Mouse (Mus musculus) intestine, postnatal 0 days (tissue): ENCODE results near the gene Stx16. TPM values are rescaled to one million over a fixed set of nuclear protein-coding genes. Genes with fewer than 3 reads are reported as not detected.

Experiments
- ATAC-seq: fragments of 200-750 bp; cut with Nextera tagmentation; 2 replicates; pipeline ENCODE4 v1.8.0; 2017; ENCODE audit warnings: mild to moderate bottlenecking, moderate TSS enrichment, moderate library complexity
- H3K27ac ChIP-seq: fragments of 300-500 bp; sonication (generic); 2 replicates; pipeline ENCODE4 v1.5.1; 2014; ENCODE audit warnings: mild to moderate bottlenecking, low read depth, low read length, moderate library complexity
- H3K27me3 ChIP-seq: fragments of 300-500 bp; sonication (generic); replicated peaks from 2 replicates; pipeline ENCODE4 v1.6.1; 2014; ENCODE audit warnings: low read length, mixed read lengths; ENCODE audit not compliant: control insufficient read depth, insufficient read depth
- H3K36me3 ChIP-seq: fragments of 300-500 bp; sonication (generic); 2 replicates; pipeline ENCODE4 v1.6.1; 2014; ENCODE audit warnings: mild to moderate bottlenecking, moderate library complexity; ENCODE audit not compliant: control insufficient read depth, insufficient read depth
- H3K4me1 ChIP-seq: fragments of 300-500 bp; sonication (generic); replicated peaks from 2 replicates; pipeline ENCODE4 v1.6.1; 2014; ENCODE audit warnings: antibody characterized with exemption, low read length, mixed read lengths; ENCODE audit not compliant: control insufficient read depth, insufficient read depth
- H3K4me2 ChIP-seq: fragments of 300-500 bp; sonication (generic); replicated peaks from 2 replicates; pipeline ENCODE4 v1.6.1; 2014; ENCODE audit warnings: low read depth, mild to moderate bottlenecking, moderate library complexity
- H3K4me3 ChIP-seq: fragments of 300-500 bp; sonication (generic); 2 replicates; pipeline ENCODE4 v1.5.1; 2014; ENCODE audit warnings: low read depth, low read length
- H3K9ac ChIP-seq: fragments of 300-500 bp; sonication (generic); 2 replicates; pipeline ENCODE4 v1.6.1; 2014; ENCODE audit warnings: mild to moderate bottlenecking, low read depth, low read length
- H3K9me3 ChIP-seq: fragments of 300-500 bp; sonication (generic); 2 replicates; pipeline ENCODE4 v1.6.1; 2016; ENCODE audit warnings: mixed run types; ENCODE audit not compliant: control insufficient read depth
- CTCF ChIP-seq: sonication (generic); IDR thresholded peaks from 2 replicates; pipeline ENCODE4 v1.5.1; 2016; ENCODE audit warnings: low read depth, mild to moderate bottlenecking, control low read depth, antibody characterized with exemption, moderate library complexity
- WGBS: fragments of 180-500 bp; shearing (Covaris S2); extraction: QIAGEN DNeasy Blood & Tissue Kit; methylation state at CpG from one replicate; pipeline ENCODE4 v1.1.7; 2014; 5-methylcytosine and 5-hydroxymethylcytosine counted together
- polyA plus RNA-seq: library from polyadenylated mRNA; unstranded; fragments of >200 nt; fragmentation: Nextera tagmentation; extraction: Ambion mirVana; gene quantifications from 2 replicates; pipeline ENCODE4 v1.2.1, GENCODE M21; 2015

Stx16 gene
- polyA plus RNA-seq, 1 experiment from 2014 or later: 4.2 TPM

DNA sequence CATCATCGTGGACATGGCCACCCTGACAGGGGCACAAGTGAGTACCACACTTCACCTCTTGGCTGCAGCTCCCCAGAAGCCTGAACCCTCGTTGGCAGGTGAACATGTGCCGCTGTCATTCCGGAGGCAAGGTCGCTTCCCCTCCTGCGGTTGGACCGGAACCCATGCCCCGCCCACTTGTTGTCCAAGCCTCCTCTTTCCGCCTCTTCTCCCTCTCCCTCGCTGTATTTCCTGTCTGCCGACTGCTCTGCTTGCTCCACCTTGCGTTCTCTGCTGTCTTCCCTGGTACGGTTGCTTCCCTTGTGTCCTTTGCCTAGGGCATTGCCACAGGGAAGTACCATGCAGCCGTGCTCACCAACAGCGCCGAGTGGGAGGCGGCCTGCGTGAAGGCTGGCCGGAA is 44.5 kb downstream of the Stx16 start:
- no peaks in the 10 kb centered on the region for H3K27me3 ChIP-seq
- TF ChIP-seq CTCF: no peak
- H3K4me3 ChIP-seq: no peak overlapping the region
- no peak overlapping the region for H3K4me2 ChIP-seq
- no peaks in the 10 kb centered on the region for H3K4me1 ChIP-seq
- H3K36me3 ChIP-seq: peaks cover 69% of the 10 kb centered on the region
- WGBS: 89% methylated on average over 19 of the region's 19 CpGs
- H3K27ac ChIP-seq: no peak overlapping the region
- H3K9me3 ChIP-seq: no peaks in the 10 kb centered on the region
- H3K9ac ChIP-seq: no peak overlapping the region
- ATAC-seq: no peak

DNA sequence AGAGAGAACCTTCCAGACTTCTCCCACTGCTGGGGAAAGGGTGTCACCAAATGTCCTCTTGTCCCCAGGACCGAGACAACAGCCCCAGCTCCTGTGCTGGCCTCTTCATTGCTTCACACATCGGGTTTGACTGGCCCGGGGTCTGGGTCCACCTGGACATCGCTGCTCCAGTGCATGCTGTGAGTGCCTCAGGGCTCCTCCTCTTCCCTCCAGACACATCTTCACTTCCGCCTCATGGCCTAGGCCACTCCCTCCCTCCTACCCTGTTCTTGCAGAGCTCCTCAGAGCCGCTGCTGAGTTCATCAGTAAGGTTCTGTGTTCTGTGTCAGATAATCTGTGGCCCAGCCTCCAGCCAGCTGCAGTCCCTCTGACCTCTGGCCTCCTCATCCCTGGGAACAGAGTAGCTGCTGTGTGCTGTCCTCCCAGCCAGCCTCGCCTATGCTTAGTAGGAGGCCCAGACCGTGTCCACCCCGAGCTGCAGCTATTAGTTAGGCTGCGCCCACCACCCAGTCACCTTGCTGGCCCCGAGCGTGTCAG is 45.4 kb downstream of the Stx16 start:
- H3K27ac ChIP-seq: no peak overlapping the region
- H3K4me2 ChIP-seq: no peak overlapping the region
- WGBS: 83% methylated on average over 12 of the region's 12 CpGs
- no peak overlapping the region for H3K4me3 ChIP-seq
- H3K9ac ChIP-seq: no peak overlapping the region
- TF ChIP-seq CTCF: no peak
- ATAC-seq: no peak
- no peaks in the 10 kb centered on the region for H3K4me1 ChIP-seq
- H3K27me3 ChIP-seq: no peaks in the 10 kb centered on the region
- no peaks in the 10 kb centered on the region for H3K9me3 ChIP-seq
- peaks cover 64% of the 10 kb centered on the region for H3K36me3 ChIP-seq

DNA sequence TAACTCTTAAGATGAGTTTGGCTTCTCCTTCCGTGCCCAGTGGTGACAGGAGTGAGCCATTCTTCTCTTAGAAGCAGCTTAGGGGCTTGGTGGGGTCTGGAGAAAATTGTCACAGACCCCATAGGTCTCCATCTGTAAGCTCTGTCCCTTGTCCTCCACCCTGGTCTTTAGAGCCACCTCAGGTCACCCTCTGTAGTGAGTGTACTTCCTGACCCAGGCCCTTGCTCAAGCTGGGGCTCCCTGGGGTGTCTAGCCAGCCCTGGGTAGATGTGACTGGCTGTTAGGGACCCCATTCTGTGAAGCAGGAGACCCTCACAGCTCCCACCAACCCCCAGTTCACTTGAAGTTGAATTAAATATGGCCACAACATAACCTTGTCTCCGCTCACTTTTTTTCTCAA is 46.2 kb downstream of the Stx16 start:
- Histone ChIP-seq H3K9me3 (no peaks in the 10 kb centered on the region), H3K4me2 (no peak overlapping the region), H3K27ac (no peak overlapping the region), H3K4me3 (no peak overlapping the region), H3K36me3 (peaks cover 64% of the 10 kb centered on the region), H3K27me3 (no peaks in the 10 kb centered on the region), H3K4me1 (0 out of 2 replicates have a peak, but pooled peaks cover 4% of the 10 kb centered on the region), H3K9ac (no peak overlapping the region)
- no peak for TF ChIP-seq CTCF
- no peak for ATAC-seq
- 81% methylated on average over 2 of the region's 2 CpGs for WGBS

DNA sequence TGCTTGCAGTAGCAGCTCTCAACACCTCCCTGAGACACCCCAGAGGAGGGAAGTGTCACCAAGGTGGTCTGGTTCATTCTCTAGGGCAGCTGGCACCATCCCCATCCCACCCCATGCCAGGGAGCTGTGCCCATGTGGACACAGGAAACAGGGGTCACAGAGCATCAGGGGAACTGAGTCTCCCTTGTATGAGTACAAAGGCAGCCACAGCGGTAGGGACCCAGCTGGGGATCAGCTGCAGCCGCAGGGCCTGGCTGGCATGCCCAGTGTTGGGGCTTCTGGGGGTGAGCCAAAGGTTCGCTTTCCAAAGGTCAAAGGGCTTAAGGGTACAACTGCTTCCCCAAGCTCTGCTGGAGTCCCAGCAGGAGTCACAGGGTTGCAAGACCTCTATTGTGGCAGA is 47.6 kb downstream of the Stx16 start:
- H3K9ac ChIP-seq: no peak overlapping the region
- H3K27ac ChIP-seq: no peak overlapping the region
- H3K4me3 ChIP-seq: no peak overlapping the region
- TF ChIP-seq CTCF: no peak
- H3K27me3 ChIP-seq: no peaks in the 10 kb centered on the region
- H3K9me3 ChIP-seq: no peaks in the 10 kb centered on the region
- H3K4me1 ChIP-seq: 0 out of 2 replicates have a peak, but pooled peaks cover 4% of the 10 kb centered on the region
- no peak overlapping the region for H3K4me2 ChIP-seq
- 95% methylated on average over 3 of the region's 3 CpGs for WGBS
- ATAC-seq: no peak
- peaks cover 57% of the 10 kb centered on the region for H3K36me3 ChIP-seq

DNA sequence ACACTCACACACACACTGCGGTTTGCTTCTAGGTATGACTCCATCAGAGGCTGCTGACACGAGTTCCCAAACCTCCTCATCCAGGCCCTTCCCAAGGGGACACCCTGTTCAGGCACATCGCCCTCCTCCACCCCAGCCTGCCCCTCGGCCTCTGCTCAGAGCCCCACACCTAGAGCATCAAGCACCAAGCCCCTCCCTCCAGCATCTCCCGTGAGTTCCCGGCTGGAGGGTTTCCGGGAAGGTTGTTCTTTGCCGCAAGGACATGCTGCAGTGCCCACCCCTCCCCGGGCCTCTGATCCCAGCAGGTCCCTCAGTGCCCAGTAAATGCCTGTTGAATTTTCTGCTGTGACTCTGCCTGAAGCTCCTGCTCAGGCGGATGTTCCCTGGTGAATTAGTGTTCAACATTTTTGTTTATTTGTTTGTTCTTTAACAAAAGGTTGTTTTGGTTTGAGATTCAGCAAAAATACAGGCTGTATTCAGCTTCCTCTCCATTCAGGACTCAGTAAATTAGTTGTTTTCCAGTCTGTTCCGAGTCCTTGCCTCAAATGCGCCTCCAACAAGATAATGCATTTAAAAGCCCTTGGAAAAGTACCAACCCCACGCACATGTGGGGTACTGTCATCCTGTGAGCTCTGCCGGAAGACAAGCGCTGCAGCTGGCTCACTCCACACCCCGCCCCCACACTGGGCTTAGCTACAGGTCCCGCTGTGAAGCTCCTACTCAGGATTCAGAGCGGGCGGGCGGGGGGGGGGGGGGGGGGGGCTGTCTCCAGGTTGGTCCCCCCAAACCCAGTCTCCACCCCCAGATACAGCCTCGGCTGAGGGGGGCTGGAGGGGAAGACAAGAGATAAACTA is 50.6 kb downstream of the Stx16 start:
- no peak for TF ChIP-seq CTCF
- Histone ChIP-seq H3K36me3 (peaks cover 30% of the 10 kb centered on the region; the same call in 1 of the 2 replicates), H3K27me3 (no peaks in the 10 kb centered on the region), H3K9me3 (no peaks in the 10 kb centered on the region), H3K4me3 (no peak overlapping the region), H3K4me2 (peak overlapping the region; percentile 17; the same call in 1 of the 2 replicates), H3K4me1 (0 out of 2 replicates have a peak, but pooled peaks cover 4% of the 10 kb centered on the region), H3K9ac (no peak overlapping the region), H3K27ac (no peak overlapping the region)
- WGBS: 12% methylated on average over 18 of the region's 21 CpGs
- ATAC-seq: peak; percentile 29; the same call in 1 of the 2 replicates

DNA sequence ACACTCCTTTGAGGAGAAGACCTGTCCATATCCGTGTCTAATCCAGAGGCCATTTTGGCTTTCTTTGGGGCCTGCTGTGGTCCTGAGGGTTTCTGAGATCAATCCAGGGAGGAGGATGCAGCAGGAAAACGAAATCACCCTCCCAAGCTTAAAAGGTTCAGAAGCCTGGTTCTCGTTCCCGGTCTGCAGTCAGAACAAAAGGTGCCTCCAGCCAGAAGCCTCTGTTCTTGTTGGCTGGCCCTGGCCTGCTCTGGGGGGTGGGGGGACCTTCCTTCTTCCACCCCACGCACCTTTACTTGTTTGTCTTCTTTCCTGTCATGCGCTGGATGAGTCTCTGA is 51.2 kb downstream of the Stx16 start:
- 0 out of 2 replicates have a peak, but pooled peaks cover 4% of the 10 kb centered on the region for H3K4me1 ChIP-seq
- H3K27me3 ChIP-seq: no peaks in the 10 kb centered on the region
- ATAC-seq: no peak
- no peaks in the 10 kb centered on the region for H3K9me3 ChIP-seq
- H3K4me3 ChIP-seq: no peak overlapping the region
- 47% methylated on average over 6 of the region's 6 CpGs for WGBS
- H3K27ac ChIP-seq: no peak overlapping the region
- no peak overlapping the region for H3K9ac ChIP-seq
- TF ChIP-seq CTCF: no peak
- peak overlapping the region; percentile 17; the same call in 1 of the 2 replicates for H3K4me2 ChIP-seq
- peaks cover 25% of the 10 kb centered on the region; the same call in 1 of the 2 replicates for H3K36me3 ChIP-seq
